Mouse (Mus musculus) cerebral cortex, adult 2 months (tissue): ENCODE results near the gene Atp23.

ENCODE experiments used
- WGBS: fragments of 180-500 bp; shearing (Covaris S2); methylation state at CpG from one replicate; pipeline ENCODE4 v1.1.7; 2018; 5-methylcytosine and 5-hydroxymethylcytosine counted together

Atp23 gene

DNA sequence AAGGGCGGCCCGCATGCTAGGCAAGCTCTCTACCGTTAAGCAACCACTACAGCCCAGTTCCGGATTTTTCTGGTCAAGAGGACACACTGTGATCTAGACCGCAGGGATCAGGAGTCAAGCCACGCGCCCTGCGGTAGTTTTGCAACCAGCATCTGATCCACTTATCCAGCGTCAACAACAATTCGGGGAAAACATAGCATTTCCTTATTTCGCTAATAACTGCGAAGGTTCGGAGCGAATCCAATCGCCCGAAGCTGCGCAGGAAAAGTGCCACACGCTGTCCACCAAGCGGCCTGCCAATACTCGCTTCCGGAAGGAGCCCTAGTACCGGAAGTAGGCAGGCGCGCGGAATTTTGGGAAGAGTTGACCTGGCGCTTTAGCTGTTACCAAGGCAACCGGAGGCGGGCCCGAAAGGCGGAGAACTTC lies 4.5 kb upstream of the Atp23 start:
- 1% methylated on average over 30 of the region's 30 CpGs for WGBS

DNA sequence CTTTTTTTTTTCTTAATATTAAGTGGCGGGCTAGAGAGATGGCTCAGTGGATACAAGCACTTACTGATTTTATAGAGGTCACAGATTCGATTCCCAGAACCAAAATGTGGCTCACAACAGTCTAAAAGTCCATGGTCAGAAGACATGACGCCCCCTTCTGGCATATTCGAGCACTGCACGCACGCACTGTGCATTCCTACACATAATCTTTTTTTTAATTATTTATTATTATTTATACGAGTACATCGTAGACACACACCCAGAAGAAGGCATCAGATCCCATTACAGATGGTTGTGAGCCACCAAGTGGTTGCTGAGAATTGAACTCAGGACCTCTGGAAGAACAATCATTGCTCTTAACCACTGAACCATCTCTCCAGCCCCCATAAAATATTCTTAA lies 3.9 kb upstream of the Atp23 start:
- 75% methylated on average over 8 of the region's 8 CpGs for WGBS

DNA sequence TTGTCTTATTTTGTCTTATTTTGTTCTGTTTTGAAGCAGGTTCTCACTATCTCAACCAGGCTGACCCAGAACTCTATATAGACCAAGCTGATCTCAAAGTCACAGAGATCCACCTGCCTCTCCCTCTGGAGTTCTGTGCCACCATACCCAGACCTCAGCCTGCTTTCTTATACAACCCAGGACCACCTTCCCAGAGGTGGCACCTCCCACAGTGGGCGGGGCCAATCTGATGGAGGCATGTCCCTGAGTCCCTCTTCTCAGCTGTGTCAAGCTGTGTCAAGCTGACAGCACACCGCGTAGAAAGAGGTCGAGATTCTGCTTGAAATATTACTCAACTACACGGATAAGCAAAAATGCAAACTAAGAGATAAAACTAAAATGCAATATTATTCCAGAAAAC lies 3.1 kb upstream of the Atp23 start:
- WGBS: 38% methylated on average over 5 of the region's 5 CpGs

DNA sequence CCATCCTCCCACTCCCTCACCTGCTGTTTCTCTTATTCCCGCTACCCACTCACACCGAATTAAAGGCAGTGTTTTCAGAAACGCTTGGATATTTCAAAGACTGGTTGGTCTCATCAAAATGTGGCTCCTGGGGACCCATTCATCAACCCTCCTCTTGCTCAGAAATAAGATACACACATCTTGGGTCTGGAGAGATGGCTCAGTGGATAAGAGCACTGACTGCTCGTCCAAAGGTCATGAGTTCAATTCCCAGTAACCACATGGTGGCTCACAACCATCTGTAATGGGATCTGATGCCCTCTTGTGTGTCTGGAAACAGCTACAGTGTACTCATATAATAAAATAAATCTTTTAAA lies 311 bp upstream of the Atp23 start:
- 1% methylated on average over 4 of the region's 4 CpGs for WGBS

DNA sequence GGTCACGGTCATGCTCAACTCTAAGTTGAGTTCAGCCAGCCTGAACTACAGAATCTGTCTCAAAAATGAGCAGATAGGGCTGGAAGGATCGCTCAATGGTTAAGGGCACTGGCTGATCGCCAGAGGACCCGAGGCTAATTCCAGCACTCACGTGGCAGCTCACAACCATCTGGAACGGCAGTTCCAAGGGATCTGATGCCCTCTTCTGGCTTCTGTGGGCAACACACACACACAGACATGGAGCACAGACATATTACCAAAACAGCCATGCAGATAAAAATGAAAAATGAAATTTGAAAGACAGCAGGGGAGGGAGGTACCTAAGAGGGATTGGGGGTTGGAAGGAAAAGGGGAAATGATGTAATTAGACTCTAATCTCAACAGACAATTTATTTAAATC lies 5.3 kb downstream of the Atp23 start:
- 61% methylated on average over 6 of the region's 6 CpGs for WGBS

DNA sequence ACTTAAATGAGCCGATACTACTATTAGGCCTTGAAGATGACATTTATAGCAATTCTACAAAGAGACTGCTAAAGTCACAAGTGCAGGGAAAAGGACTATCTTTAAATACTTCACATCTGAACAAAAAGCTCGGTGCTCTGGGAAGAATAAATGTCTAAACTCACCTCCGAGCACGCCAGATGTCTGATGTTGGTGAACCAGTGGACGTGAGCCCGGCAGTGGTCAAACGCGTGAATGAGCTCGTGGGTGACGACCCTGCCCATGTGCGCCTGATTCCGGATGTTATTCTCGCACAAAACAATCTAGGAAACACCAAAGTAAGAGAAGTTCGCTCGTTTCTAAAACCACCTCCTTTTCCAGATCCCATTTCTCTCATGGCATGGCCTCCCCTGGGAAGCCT lies 7.1 kb downstream of the Atp23 start:
- WGBS: 94% methylated on average over 15 of the region's 15 CpGs

DNA sequence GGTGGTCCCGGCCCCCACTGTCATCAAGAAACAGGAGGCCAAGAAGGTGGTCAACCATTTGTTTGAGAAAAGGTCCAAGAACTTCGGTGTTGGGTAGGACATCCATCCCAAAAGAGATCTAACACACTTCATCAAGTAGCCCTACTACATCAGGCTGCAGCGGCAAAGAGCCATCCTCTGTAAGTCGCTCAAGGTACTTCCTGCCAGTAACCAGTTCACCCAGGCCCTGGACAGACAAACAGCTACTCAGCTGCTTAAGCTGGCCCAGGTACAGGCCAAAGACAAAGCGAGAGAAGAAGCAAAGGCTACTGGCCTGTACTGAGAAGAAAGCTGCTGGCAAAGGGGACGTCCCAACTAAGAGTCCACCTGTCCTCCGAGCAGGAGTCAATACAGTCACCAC lies 8.0 kb downstream of the Atp23 start:
- WGBS: 99% methylated on average over 7 of the region's 7 CpGs

DNA sequence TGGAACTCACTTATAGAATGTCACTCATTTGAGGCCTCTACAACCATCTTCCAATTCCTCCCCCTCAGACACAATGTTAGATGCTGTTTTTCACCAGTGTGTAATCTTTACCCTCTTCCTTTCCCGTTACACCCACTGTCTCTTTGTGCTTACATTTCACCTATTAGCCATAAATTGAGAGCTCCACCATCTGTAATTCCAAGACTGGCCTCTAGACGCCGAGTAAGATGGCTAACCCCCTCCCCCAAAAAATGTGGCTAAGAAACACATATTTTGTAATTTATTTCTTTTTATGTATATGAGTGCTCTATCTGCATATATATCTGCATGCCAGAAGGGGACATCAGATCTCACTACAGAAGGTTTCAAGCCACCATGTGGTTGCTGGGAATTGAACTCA lies 27.4 kb downstream of the Atp23 start:
- WGBS: 91% methylated on average over 3 of the region's 3 CpGs

DNA sequence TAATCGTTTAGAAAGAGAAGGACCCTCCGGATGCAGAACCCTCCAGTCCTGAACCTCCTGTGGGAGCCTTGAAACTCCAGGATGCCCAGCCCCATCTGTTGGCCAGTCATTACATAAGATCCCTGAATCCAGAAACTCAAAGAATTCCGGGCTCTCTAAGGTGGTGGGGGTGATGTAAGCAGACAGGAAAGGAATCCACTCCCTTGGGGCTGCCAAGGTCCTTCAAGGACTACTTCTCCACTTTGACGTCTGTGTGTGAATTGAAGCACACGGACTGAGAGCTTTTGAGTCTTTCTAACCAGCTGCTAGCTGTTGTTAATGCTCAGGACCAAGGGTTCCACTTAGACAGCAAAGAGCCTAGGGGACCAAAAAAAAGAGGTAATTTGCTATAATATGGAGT lies 28.9 kb downstream of the Atp23 start:
- WGBS: 68% methylated on average over 5 of the region's 5 CpGs

DNA sequence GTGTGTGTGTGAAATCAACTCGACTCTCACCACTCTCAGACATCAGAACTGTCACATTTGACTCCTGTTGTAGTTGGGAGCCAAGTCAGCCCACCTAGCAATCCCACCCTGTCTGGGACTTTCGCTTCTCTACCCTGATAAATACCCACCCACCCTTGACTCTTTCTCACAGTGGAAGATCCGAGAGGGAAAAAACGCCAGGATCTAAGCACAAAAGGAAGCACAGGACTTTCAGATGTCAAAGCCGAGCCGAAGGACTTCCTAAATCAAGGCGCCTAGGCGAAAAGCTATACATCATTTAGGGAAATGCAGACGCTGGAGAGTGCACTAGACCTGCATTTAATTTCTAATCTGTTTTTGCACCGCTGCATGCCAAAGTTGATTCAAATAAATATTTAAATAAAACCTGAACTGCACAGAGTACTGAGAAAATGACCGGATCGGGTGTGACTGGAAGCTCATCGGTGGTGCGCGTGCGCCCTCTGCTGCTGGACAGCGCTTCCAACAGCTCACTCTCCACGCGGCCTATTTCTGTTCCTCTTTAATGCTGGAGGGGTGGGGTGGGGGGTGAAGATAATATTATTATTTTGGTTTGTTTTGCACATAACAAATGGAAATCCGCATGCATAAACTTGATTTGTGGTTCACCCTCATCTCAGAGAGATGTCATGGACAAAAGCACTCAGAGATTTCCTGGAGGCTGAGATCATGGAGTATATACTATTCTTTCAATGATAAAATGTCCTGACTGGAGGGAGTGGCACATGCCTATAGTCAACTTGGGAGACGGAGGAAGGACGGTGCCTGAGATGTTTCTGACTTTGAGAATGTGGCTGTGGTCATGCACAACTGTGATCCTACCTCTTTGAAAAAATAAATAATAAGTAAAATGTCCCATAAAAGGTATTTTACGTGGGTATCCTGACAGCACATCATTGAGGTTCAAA lies 31.5 kb downstream of the Atp23 start:
- 12% methylated on average over 23 of the region's 23 CpGs for WGBS

DNA sequence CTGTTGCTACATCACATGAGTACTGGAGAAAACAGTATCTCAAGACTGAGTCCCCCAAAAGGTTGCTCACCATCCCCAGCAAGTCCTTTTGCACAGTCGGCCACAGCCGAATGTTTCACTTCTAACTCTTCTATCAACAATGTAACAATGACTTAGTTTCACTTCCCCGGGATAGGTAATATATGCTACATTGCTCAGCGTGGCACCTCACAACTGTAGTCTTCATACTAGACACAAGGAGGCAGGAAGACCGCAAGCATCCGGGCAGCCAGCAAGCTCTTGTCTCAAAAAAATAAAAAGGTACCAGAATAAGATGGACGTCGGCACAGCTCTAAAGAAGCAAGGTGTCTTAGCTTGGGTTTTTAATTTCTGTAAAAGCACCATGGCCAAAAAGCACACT lies 35.9 kb downstream of the Atp23 start:
- WGBS: 93% methylated on average over 8 of the region's 8 CpGs

DNA sequence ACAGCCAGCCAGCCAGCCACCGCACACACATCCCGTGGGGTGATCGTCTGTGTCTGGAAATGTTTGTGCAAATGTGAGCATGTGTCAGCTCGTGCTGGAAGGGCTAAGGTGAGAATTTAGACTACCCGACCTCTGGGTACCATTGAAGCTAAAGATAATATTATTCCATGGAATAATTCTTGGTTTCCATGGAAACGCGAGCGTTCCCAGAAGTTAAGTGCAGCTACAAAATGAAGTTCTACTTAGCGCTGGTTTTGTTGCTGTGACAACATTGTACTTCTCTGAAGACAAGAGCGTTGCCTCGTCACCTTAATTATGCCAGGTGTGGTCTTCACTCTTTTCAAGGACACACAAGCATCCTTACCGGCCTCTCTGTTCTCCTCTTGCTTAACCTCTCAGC lies 39.0 kb downstream of the Atp23 start:
- WGBS: 33% methylated on average over 12 of the region's 12 CpGs

DNA sequence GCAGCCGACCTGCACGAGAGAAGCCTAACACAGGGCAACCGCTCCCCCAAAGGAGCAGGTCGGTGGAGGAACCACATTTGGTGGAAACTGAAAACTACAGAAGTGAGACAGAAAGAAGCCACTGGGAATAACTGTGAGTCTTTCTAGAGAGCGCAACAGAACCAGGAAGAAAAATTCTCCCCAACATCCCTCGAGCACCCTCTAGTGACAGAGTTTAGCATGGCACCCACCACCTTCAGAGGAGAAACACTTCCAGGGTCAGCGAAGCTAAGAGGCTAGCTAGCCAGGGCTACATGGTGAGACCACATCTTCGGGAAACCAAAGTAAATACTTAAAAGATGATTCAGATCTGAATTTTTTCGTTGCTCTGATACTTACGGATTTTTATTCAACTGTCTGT lies 47.9 kb downstream of the Atp23 start:
- 71% methylated on average over 10 of the region's 10 CpGs for WGBS

DNA sequence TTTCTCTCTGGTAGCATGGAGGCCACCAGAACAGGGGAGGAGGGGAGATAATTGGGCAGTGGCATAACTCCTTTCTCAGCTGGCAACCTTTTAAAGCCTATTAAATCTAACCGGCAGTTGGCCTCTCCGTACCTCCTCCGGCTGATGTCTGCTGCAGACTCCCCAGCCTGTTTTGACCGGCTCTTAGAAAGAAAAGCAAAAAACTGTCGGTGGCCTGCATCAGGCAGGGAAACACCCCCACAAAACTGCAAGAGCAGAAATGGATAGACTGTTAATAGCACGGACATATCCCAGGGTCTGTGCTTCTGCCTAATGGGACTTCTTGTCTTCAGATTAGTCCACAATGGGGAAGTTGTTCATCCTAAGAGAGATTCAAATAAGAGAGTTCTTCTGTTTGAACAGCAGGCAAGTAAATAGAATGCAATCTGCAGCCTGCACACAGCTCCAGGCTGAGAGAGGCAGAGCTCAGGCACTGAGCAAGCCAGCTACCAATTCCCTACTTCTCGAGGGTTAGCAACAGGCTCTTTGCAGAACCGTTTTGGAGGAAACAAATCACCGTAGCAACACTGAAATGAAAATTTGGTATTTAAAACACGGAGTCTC lies 55.7 kb downstream of the Atp23 start:
- 9% methylated on average over 10 of the region's 10 CpGs for WGBS

DNA sequence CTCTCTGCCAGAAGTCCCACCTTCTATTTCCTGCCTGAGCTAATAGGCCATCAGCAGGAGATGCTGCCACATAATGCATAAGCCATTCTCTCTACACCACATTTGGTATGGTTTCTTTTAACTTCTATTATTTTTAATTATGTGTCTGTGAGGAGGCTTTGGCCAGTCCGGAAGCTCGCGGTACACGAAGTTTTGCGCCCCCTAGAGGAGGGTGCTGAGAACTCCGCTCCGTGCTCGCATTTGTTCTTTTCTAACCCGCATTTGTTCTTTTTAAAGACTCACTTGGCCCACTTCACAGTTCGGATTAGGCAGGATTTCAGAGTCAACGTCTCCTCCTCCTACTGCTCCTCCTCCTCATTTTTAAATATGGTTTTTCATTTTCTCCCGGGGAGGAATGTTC lies 56.5 kb downstream of the Atp23 start:
- WGBS: 13% methylated on average over 12 of the region's 12 CpGs

DNA sequence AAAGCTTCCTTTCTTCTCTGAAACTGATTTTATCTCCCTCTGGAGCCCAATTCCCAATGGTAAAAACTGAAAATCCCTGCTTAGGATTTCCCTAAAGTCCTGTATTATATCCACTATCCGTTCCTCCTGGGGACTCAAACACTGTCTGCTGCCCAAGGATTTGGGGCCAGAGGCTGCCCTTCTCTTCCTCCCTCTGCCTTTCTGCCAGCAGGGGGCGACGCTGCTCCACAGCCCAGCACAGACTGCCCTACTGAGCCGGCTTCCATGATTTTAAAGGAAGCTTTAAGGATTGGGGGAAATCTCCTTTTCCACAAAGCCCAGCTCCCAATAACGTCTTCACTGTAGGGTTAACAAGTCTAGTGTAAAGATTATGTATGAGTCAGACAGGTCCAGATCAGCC lies 68.1 kb downstream of the Atp23 start:
- 32% methylated on average over 5 of the region's 5 CpGs for WGBS

DNA sequence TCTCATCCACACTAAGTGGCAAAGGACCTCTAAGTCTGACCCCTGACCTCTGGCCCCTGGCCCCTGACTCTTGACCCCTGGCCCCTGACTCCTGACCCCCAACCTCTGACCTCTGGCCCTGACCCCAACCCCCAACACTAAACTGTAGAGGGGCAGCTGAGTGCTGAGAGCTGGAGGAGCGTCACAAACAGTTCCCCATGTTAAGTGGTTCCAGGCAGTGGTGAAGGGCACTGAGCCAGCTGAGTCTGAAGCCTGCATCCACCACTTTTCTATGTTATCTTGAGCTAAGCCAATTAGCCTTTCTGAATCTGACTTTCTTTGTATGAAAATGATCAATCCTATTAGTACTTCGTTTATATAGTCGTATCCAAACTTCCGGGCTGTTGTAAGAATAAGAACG lies 69.8 kb downstream of the Atp23 start:
- WGBS: 83% methylated on average over 5 of the region's 5 CpGs

DNA sequence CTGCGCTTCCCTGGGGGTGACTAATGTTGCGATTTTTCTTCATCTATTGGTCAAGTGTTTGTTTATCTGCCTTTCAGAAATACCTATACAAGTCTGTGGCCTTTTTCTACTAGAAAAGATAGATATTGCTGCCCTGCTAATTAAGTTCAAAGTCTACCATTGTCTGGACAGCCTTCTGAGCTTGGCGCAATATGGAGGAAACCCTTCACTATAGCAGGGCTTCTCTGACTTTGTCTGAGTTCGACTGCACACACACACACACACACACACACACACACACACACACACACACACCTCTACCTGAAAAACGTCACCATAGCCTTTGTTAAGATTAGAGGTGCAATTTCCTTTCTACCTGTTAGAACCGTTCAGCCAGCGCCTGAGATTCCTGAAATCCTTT lies 72.5 kb downstream of the Atp23 start:
- 49% methylated on average over 7 of the region's 7 CpGs for WGBS

DNA sequence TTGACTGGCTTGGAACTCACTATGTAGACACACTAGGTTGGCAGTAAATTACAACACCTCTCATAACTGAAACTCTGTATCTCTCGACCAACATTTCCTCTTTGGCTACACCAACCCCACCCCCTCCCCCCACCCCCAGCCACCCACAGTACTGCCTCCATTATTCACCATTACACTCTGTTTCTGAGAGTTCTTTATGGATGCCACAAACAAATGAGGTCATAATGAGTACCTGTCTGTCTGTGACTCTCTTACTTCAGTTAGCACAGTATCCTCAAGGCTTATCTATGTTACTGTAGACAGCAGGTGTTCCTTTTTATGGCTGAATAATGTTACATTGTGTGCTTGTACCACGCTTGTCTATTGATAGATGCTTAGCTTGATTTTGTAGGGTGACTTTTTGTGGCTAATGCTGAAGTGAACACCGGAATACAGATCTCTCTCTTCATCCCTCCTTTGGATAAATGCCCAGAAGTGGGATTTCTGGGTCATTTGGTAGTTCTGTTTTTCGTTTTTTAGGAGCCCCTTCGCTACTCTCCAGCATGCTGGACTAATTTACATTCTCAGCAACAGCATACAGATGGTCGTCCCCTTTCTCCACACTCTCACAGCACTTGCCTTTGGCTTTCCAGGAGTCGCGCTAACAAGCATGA lies 73.1 kb downstream of the Atp23 start:
- 28% methylated on average over 8 of the region's 8 CpGs for WGBS

DNA sequence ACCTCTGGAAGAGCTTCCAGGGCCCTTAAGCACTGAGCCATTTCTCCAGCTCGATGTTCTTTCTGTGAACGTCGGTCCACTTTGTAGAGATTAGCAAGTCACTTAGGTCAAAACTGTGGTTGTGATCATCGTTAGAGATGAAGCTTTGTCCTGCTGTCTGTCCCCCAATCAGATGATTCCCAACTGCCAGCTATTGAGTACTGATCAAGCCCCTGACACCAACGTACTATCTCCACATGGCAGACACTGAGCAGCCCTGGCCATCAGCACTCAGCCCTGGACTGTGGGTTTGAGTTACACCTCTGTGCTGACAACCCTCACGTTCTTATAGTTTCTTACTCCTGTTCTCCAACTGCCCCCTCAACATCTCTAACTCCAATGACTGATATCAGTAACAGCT lies 74.2 kb downstream of the Atp23 start:
- WGBS: 95% methylated on average over 6 of the region's 6 CpGs

DNA sequence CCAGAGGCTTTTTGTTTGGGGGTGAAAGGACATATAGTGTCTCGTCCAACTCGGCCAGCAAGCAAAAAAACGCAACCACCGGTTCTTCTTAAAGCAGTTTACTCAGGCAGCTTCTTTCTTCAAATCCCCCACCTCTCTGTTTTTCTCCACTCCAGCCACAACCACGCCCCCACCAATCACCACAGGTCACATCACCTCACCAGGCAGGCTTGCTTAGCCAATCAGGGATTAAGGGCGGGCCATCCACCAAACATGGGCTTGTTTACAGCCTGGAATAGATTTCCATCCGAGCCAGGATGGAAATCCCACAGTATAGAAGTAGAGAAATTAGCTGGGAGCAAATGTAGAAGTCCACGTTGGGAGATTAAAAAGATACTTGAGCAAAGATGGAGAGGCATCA lies 74.9 kb downstream of the Atp23 start:
- WGBS: 81% methylated on average over 8 of the region's 8 CpGs

DNA sequence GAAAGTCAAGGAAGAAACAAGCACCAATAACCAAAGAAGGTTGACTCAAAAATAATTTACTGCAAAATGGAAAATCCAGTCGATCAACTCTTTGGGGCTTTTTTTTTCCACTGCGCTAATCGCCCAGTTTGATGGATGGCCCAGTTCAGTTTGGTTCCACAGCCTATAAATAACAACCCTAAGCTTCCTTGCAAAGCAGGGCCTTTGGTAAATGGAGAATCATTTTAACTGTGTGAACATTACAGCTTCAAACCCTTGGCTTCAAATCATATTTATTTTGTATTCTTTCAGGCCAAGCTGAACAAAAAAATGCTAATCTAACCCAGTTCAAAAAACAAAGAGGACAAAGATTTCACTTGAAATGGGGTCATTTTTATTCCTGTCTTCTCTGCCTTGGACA lies 78.7 kb downstream of the Atp23 start:
- WGBS: 48% methylated on average over 3 of the region's 3 CpGs
